Mouse (Mus musculus) kidney, adult 2 months (tissue): ENCODE results near the gene Endov.

ENCODE experiments used
- CTCF ChIP-seq: fragments of 200-500 bp; conservative IDR thresholded peaks from 2 replicates; pipeline ENCODE4 v1.5.1; 2011; ENCODE audit warnings: low read depth, mild to moderate bottlenecking, control low read depth, low read length, moderate library complexity, mixed read lengths; ENCODE audit not compliant: insufficient read depth, insufficient read length
- POLR2A ChIP-seq: fragments of 200-500 bp; IDR thresholded peaks from one replicate; pipeline ENCODE4 v1.6.1; 2011; ENCODE audit warnings: low read depth, low read length, control low read depth

- TF ChIP-seq POLR2A (no peak), CTCF (no peak)
Measured at GRCm38 (mm10) chr11:119516677-119517361, 25.7 kb downstream of the Endov start.
